Mouse (Mus musculus) MEL (cell line): ENCODE measurements at regions not wholly inside any gene's neighbourhood (a gene's known extent, or its start where the extent isn't known, plus 50 kb on each side); places are given as distances from the start of the nearest gene placed in this dataset.

Experiments used
- CTCF ChIP-seq, 3 experiments: IDR thresholded peaks in 2 of 3; conservative IDR thresholded peaks in 1 of 3; 2 replicates each; pipeline ENCODE4 v1.5.1; 2011 to 2012; ENCODE audit warnings: low read length in 3 of 3, low read depth in 2 of 3, mild to moderate bottlenecking in 2 of 3, improper control_type of control experiment in 1 of 3, inconsistent platforms in 1 of 3, mixed read lengths in 1 of 3, moderate library complexity in 1 of 3; ENCODE audit not compliant: control insufficient read depth in 1 of 3, insufficient read depth in 1 of 3, poor library complexity in 1 of 3, severe bottlenecking in 1 of 3
- JUND ChIP-seq: IDR thresholded peaks from 2 replicates; pipeline ENCODE4 v1.6.1; 2011; ENCODE audit warnings: low read depth, mild to moderate bottlenecking, improper control_type of control experiment, low read length
- POLR2A ChIP-seq, 2 experiments: IDR thresholded peaks; 2 replicates each; pipeline ENCODE4 v1.6.1; 2011 to 2012; ENCODE audit warnings: low read length in 2 of 2, mild to moderate bottlenecking in 2 of 2, control low read depth in 1 of 2, improper control_type of control experiment in 1 of 2, low read depth in 1 of 2, moderate library complexity in 1 of 2; ENCODE audit not compliant: control insufficient read depth in 1 of 2, insufficient read depth in 1 of 2, poor library complexity in 1 of 2
- POLR2AphosphoS2 ChIP-seq: IDR thresholded peaks from 2 replicates; pipeline ENCODE4 v1.6.1; 2011; ENCODE audit warnings: low read length, improper control_type of control experiment
- POLR2AphosphoS5 ChIP-seq: IDR thresholded peaks from 2 replicates; pipeline ENCODE4 v1.6.1; 2012; ENCODE audit warnings: low read depth, borderline replicate concordance, mild to moderate bottlenecking, inconsistent platforms, low read length, moderate library complexity, mixed read lengths
- SMC3 ChIP-seq: IDR thresholded peaks from 2 replicates; pipeline ENCODE4 v1.6.1; 2011; ENCODE audit warnings: low read depth, low read length, improper control_type of control experiment
- USF1 ChIP-seq: IDR thresholded peaks from 2 replicates; pipeline ENCODE4 v1.6.1; 2014; ENCODE audit warnings: low read depth, mild to moderate bottlenecking, inconsistent platforms, low read length, improper control_type of control experiment, moderate library complexity

DNA sequence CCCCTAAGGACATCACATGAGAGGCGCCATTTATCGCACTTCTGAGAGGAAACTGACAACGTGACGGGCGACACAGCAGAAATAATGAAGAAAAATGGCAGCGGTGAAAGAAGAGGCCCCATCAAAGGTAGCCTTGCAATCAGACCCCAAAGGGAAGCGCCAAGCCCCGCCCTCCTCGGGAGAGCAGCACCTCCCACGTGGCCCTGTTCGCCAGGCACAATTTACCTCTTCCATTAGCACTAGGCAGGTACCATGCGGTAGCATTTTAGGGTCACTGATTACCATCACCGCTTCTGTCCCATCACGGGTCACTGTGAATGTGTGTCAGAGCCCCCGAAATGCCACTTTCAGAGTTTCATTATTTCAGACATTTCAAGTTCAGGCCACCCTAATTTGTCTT is 69.7 kb upstream of the Cadm1 start:
- TF ChIP-seq POLR2AphosphoS2 (no peak), CTCF (IDR thresholded peaks at IDR 0.05 in 2 of 3, conservative IDR thresholded peaks at IDR 0.05 in 1 of 3; ENCODE audit: control insufficient read depth in 1 of 3, insufficient read depth in 1 of 3, low read depth in 2 of 3, low read length in 3 of 3, poor library complexity in 1 of 3, severe bottlenecking in 1 of 3) (no peak), POLR2AphosphoS5 (no peak), JUND (no peak), USF1 (no peak), SMC3 (no peak), POLR2A (IDR thresholded peaks at IDR 0.05; ENCODE audit: control insufficient read depth in 1 of 2, insufficient read depth in 1 of 2, low read depth in 1 of 2, low read length in 2 of 2, poor library complexity in 1 of 2) (no peak)
